Mouse (Mus musculus): ENCODE measurements at regions not wholly inside any gene's neighbourhood (a gene's known extent, or its start where the extent isn't known, plus 50 kb on each side); places are given as distances from the start of the nearest gene placed in this dataset.

DNA sequence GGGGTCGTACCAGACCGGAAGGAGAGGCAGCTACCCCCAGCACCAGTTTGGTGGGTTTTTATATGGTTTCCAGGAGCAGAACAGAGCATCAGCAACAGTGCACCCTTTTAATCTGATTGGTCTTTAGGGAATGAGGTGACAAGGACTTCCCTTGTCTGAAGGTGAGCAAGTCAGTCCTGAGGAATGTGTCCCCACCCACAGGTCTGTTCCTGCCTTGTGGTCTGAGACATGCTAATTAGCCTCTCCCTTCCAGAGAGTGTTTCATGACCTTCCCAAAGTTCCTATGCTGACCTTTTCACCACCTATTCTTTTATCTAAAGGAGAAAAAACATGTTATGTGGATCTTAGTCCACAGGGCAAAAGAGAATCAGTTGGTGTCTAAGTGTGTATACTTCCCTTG, 107.9 kb downstream of the Car2 start:
- Histone ChIP-seq H3K4me2 (ENCODE audit: low read depth) (no peak overlapping the region), H3K4me1 (ENCODE audit: insufficient read depth) (no peaks in the 10 kb centered on the region), H3K27me3 (ENCODE audit: insufficient read depth, low read length) (no peaks in the 10 kb centered on the region), H3K9ac (no peak overlapping the region), H3K36me3 (ENCODE audit: insufficient read depth) (no peaks in the 10 kb centered on the region), H3K27ac (ENCODE audit: low read depth, low read length) (no peak overlapping the region), H3K9me3 (ENCODE audit: low read length) (no peaks in the 10 kb centered on the region), H3K4me3 (ENCODE audit: low read depth, low read length) (no peak overlapping the region)
- 89% methylated on average over 2 of the region's 2 CpGs for WGBS
- DNase-seq (no peak), ATAC-seq (no peak)
- no peak for TF ChIP-seq CTCF (IDR thresholded peaks at IDR 0.05; ENCODE audit: low read depth)

GRCm38 (mm10) chr3:14997241-14997640, 111.2 kb downstream of the Car2 start:
- 91% methylated on average over 3 of the region's 3 CpGs for WGBS

GRCm38 (mm10) chr3:14998521-14998920, 112.4 kb downstream of the Car2 start:
- DNase-seq: no peak
- TF ChIP-seq CTCF (IDR thresholded peaks at IDR 0.05; ENCODE audit: low read depth): no peak
- Histone ChIP-seq H3K27ac (ENCODE audit: low read depth, low read length) (no peak overlapping the region), H3K4me1 (ENCODE audit: insufficient read depth) (no peaks in the 10 kb centered on the region), H3K4me3 (ENCODE audit: low read depth, low read length) (no peak overlapping the region), H3K9me3 (ENCODE audit: low read length) (no peaks in the 10 kb centered on the region), H3K9ac (no peak overlapping the region), H3K36me3 (ENCODE audit: insufficient read depth) (no peaks in the 10 kb centered on the region), H3K4me2 (ENCODE audit: low read depth) (no peak overlapping the region), H3K27me3 (ENCODE audit: insufficient read depth, low read length) (no peaks in the 10 kb centered on the region)
- no peak for ATAC-seq
- WGBS: 39% methylated on average over 2 of the region's 2 CpGs

More at GRCm38 (mm10) chr3:14997241-14997640, 111.2 kb downstream of the Car2 start:
- TF ChIP-seq CTCF (IDR thresholded peaks at IDR 0.05; ENCODE audit: low read depth): no peak
- Histone ChIP-seq H3K4me2 (ENCODE audit: low read depth) (no peak overlapping the region), H3K27me3 (ENCODE audit: insufficient read depth, low read length) (no peaks in the 10 kb centered on the region), H3K4me3 (ENCODE audit: low read depth, low read length) (no peak overlapping the region), H3K27ac (ENCODE audit: low read depth, low read length) (no peak overlapping the region), H3K9ac (no peak overlapping the region), H3K4me1 (ENCODE audit: insufficient read depth) (no peaks in the 10 kb centered on the region), H3K9me3 (ENCODE audit: low read length) (no peaks in the 10 kb centered on the region), H3K36me3 (ENCODE audit: insufficient read depth) (no peaks in the 10 kb centered on the region)
- DNase-seq (no peak), ATAC-seq (no peak)

DNA sequence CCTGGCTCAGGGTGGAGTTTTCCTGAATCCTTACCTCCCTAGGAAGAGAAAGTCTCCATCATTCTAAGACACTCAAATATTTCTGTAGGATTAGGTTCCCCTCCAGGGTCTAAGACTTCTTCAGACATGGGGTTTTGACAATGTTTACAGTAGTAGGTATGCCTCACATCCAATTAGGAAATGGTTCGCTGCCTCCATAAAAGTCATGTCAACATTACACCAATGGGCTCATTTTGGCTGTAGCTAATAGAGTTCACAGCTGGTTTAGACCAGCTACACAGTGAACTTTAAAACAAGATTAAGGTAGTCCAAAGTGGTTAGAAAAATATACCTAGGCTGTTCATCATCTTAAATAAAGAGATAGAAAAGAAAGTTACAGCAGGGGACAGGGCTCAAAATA, 113.3 kb downstream of the Car2 start:
- Histone ChIP-seq H3K36me3 (ENCODE audit: insufficient read depth) (no peaks in the 10 kb centered on the region), H3K27me3 (ENCODE audit: insufficient read depth, low read length) (no peaks in the 10 kb centered on the region), H3K9ac (no peak overlapping the region), H3K27ac (ENCODE audit: low read depth, low read length) (no peak overlapping the region), H3K9me3 (ENCODE audit: low read length) (no peaks in the 10 kb centered on the region), H3K4me2 (ENCODE audit: low read depth) (no peak overlapping the region), H3K4me3 (ENCODE audit: low read depth, low read length) (no peak overlapping the region), H3K4me1 (ENCODE audit: insufficient read depth) (no peaks in the 10 kb centered on the region)
- 82% methylated on average over 1 of the region's 1 CpGs for WGBS
- no peak for TF ChIP-seq CTCF (IDR thresholded peaks at IDR 0.05; ENCODE audit: low read depth)
- no peak for ATAC-seq
- no peak for DNase-seq

GRCm38 (mm10) chr3:14999914-15000313, 113.8 kb downstream of the Car2 start:
- no peaks in the 10 kb centered on the region for H3K9me3 ChIP-seq (ENCODE audit: low read length)
- no peak overlapping the region for H3K9ac ChIP-seq
- TF ChIP-seq CTCF (IDR thresholded peaks at IDR 0.05; ENCODE audit: low read depth): no peak
- DNase-seq: no peak
- no peaks in the 10 kb centered on the region for H3K4me1 ChIP-seq (ENCODE audit: insufficient read depth)
- no peak overlapping the region for H3K4me2 ChIP-seq (ENCODE audit: low read depth)
- H3K27ac ChIP-seq (ENCODE audit: low read depth, low read length): no peak overlapping the region
- ATAC-seq: no peak
- H3K36me3 ChIP-seq (ENCODE audit: insufficient read depth): no peaks in the 10 kb centered on the region
- no peaks in the 10 kb centered on the region for H3K27me3 ChIP-seq (ENCODE audit: insufficient read depth, low read length)
- no peak overlapping the region for H3K4me3 ChIP-seq (ENCODE audit: low read depth, low read length)

- DNase-seq: no peak
- no peak for TF ChIP-seq CTCF (IDR thresholded peaks at IDR 0.05; ENCODE audit: low read depth)
Observed at GRCm38 (mm10) chr3:15000657-15001056, 114.6 kb downstream of the Car2 start.

DNA sequence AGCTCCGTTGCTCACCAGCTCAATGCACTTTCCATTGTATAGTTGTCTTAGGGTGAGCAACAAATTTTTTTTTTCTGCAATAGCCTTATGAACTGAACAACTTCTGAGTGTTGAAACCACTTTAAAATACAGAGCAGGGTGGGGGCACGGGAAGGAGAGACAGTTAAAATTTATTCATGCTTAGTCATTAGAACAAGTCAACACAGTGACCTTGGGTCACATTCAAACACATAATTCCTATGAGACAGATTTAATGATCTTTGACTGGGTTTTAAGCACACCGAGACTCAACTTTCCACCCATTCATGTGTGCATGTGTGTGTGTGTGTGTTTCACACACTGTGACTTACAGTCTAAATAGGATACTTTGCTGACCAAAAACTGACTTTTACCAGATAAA, 121.7 kb downstream of the Car2 start:
- Histone ChIP-seq H3K9ac (no peak overlapping the region), H3K27me3 (ENCODE audit: insufficient read depth, low read length) (no peaks in the 10 kb centered on the region), H3K36me3 (ENCODE audit: insufficient read depth) (no peaks in the 10 kb centered on the region), H3K27ac (ENCODE audit: low read depth, low read length) (no peak overlapping the region), H3K4me2 (ENCODE audit: low read depth) (no peak overlapping the region), H3K4me1 (ENCODE audit: insufficient read depth) (no peaks in the 10 kb centered on the region), H3K4me3 (ENCODE audit: low read depth, low read length) (no peak overlapping the region), H3K9me3 (ENCODE audit: low read length) (no peaks in the 10 kb centered on the region)
- TF ChIP-seq CTCF (IDR thresholded peaks at IDR 0.05; ENCODE audit: low read depth): no peak
- no peak for ATAC-seq
- 86% methylated on average over 3 of the region's 3 CpGs for WGBS
- DNase-seq: no peak

More at GRCm38 (mm10) chr3:15000657-15001056, 114.6 kb downstream of the Car2 start:
- Histone ChIP-seq H3K9me3 (ENCODE audit: low read length) (no peaks in the 10 kb centered on the region), H3K4me1 (ENCODE audit: insufficient read depth) (no peaks in the 10 kb centered on the region), H3K36me3 (ENCODE audit: insufficient read depth) (no peaks in the 10 kb centered on the region), H3K27me3 (ENCODE audit: insufficient read depth, low read length) (no peaks in the 10 kb centered on the region), H3K4me2 (ENCODE audit: low read depth) (no peak overlapping the region), H3K9ac (no peak overlapping the region), H3K4me3 (ENCODE audit: low read depth, low read length) (no peak overlapping the region), H3K27ac (ENCODE audit: low read depth, low read length) (no peak overlapping the region)
- 4% methylated on average over 3 of the region's 3 CpGs for WGBS
- no peak for ATAC-seq

DNA sequence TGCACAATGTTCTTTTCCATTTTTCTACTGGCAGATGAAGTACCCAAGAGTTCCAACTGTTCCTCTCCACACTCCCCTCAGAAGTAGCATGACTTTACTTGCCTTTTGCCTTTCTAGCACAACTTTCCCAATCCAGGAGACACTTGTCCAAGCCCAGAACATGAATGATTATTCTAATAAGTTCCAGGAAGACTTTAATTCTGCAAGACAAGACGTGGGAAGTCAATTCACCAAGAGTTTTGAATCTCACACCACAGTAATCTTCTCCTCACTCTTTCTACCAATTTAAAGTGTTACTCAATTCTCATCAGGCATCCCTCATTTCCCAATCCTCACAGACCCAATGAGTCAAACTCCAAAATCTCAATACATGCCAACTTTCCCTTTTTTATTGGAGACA, 122.4 kb downstream of the Car2 start:
- no peaks in the 10 kb centered on the region for H3K4me1 ChIP-seq (ENCODE audit: insufficient read depth)
- H3K36me3 ChIP-seq (ENCODE audit: insufficient read depth): no peaks in the 10 kb centered on the region
- WGBS: 84% methylated on average over 1 of the region's 1 CpGs
- no peak overlapping the region for H3K4me2 ChIP-seq (ENCODE audit: low read depth)
- ATAC-seq: no peak
- no peak for TF ChIP-seq CTCF (IDR thresholded peaks at IDR 0.05; ENCODE audit: low read depth)
- no peak overlapping the region for H3K9ac ChIP-seq
- H3K4me3 ChIP-seq (ENCODE audit: low read depth, low read length): no peak overlapping the region
- no peaks in the 10 kb centered on the region for H3K27me3 ChIP-seq (ENCODE audit: insufficient read depth, low read length)
- no peak overlapping the region for H3K27ac ChIP-seq (ENCODE audit: low read depth, low read length)
- DNase-seq: no peak
- no peaks in the 10 kb centered on the region for H3K9me3 ChIP-seq (ENCODE audit: low read length)
